Mouse (Mus musculus): ENCODE results near the gene Itgb1bp1.

Gene Itgb1bp1

GRCm38 (mm10) chr12:21286243-21286622 is at the start of gene Itgb1bp1:
Itgb1bp1 (minus strand) TSS chr12:21286284.
- DNase-seq (ENCODE audit: low read depth, low spot score) = peak; percentile 100

DNA sequence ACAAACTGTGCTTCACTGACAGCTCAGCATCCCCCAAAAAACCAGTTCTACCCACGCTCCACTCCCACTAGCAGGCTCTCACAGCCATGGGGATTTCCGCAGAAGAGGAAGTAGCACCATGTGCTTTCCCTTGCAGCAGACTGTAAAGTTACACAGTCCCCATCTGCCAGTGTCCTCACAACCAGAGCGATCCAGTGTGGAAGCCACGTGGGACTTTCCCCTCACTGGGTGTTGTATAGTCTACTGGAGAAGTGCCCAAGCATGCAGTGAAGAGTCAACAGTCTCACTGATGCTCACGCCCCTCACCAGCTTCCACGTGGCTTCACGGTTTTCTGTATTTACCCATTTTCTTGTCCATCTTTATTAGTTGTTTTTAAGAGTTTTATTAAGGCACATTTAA is 49.8 kb upstream of the Itgb1bp1 start:
- DNase-seq (ENCODE audit: low read depth, low spot score) = no peak

- no peak for DNase-seq (ENCODE audit: low read depth, low spot score)
These were observed 47.7 kb upstream of the Itgb1bp1 start for GRCm38 (mm10) chr12:21333766-21334165.

- no peak for DNase-seq (ENCODE audit: low read depth, low spot score)
These were observed 46.9 kb upstream of the Itgb1bp1 start for GRCm38 (mm10) chr12:21333021-21333420.

GRCm38 (mm10) chr12:21331711-21332110 is 45.6 kb upstream of the Itgb1bp1 start:
- DNase-seq (ENCODE audit: low read depth, low spot score) = no peak

DNA sequence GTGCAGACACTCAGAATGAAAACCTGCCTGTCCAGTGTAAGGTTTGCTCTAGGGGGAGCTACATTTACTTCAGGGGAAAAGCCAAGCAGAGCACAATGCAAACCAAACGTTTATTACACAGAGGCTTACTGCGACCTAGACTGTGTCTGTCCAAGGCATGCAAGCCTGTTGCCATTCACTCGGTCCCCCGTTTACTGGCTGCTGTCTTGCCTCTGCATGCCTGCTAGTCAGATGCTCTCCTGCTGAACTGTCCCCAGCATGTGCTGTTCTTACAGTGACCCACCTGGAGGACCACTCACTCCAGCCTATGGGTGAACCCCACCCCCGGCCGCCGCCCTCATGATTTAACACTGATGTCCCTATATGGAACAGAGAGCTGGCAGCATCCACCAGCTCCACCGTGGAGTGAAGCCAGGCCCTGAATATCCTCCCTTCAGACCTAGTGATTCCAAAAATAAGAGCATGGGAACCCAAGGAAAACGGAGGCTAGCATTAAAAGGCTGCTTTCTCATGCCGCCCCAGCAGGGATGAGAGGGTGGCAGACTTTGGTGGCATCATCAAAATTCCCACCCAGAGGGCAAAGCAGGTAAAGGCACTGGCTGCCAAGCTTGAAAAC is 45.0 kb upstream of the Itgb1bp1 start:
- DNase-seq (ENCODE audit: low read depth, low spot score) = no peak

- no peak for DNase-seq (ENCODE audit: low read depth, low spot score)
These were observed 43.7 kb upstream of the Itgb1bp1 start for GRCm38 (mm10) chr12:21329661-21330400.

- no peak for DNase-seq (ENCODE audit: low read depth, low spot score)
These were observed 40.2 kb upstream of the Itgb1bp1 start for GRCm38 (mm10) chr12:21326325-21326724.

GRCm38 (mm10) chr12:21325266-21325665 is 39.2 kb upstream of the Itgb1bp1 start:
- DNase-seq (ENCODE audit: low read depth, low spot score) = no peak

GRCm38 (mm10) chr12:21324101-21324500 is 38.0 kb upstream of the Itgb1bp1 start:
- no peak for DNase-seq (ENCODE audit: low read depth, low spot score)

DNA sequence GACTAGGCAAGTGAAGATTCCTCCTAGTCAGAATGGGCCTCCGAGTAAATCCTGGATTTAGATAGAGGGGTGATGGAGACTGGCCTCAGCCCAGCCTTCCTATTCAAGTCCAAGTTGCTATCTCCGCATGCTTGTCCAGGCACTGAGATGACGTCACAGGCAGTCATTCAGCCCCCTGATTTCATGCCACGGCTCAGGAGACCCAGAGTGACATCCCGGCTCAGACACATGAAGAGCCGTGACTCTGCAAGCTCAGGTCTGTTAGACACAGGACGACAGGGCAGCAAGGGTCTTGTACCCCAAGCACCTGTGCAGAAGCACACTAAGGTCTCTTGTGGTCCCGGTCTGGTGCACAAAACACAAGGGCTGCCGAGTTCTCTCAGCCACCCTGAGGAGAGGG is 36.8 kb upstream of the Itgb1bp1 start:
- DNase-seq (ENCODE audit: low read depth, low spot score) = no peak

- DNase-seq (ENCODE audit: low read depth, low spot score) = no peak
These were observed 36.2 kb upstream of the Itgb1bp1 start for GRCm38 (mm10) chr12:21322296-21322695.

DNA sequence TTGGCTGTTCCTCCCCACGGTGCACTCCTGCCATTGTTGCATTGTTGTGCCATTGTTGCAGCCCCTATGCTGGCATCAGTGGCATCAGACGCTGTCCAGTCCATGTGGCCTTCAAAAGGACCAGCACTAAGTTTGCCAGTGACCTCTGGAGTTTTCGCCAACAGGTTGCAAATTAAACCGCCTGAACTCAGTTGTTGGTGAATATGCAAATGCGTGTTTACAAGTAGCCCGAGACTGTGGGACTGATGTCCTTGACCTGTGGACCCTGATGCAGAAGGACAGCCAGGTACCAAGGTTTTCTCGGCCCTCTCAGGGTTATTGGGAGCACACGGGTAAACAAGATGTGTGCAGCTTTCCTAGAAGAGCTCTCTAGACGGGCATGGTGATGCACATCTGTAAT is 35.1 kb upstream of the Itgb1bp1 start:
- DNase-seq (ENCODE audit: low read depth, low spot score) = no peak

- DNase-seq (ENCODE audit: low read depth, low spot score) = no peak
These were observed 34.2 kb upstream of the Itgb1bp1 start for GRCm38 (mm10) chr12:21320317-21320716.

- peak; percentile 85 for DNase-seq (ENCODE audit: low read depth, low spot score)
These were observed 32.2 kb upstream of the Itgb1bp1 start for GRCm38 (mm10) chr12:21318143-21318895.

DNA sequence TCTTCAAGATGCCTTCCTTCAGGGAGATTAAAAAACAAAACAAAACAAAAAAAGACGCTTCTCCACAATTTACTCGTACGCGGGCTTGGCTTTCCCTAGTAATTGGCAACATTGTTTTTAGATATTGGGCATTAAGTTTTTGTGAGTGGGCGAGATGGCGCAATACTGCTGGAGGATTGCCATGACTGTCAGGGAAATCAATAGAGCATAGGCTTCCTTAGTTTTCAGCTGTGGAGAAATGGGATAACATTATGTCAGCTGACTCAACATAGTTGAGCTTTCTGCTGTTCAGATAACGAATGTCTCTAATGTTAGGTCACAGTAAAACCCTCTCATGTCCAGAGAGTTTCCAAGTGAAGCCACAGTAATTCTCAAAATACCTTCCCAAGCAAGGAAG is 30.8 kb upstream of the Itgb1bp1 start:
- no peak for DNase-seq (ENCODE audit: low read depth, low spot score)

DNA sequence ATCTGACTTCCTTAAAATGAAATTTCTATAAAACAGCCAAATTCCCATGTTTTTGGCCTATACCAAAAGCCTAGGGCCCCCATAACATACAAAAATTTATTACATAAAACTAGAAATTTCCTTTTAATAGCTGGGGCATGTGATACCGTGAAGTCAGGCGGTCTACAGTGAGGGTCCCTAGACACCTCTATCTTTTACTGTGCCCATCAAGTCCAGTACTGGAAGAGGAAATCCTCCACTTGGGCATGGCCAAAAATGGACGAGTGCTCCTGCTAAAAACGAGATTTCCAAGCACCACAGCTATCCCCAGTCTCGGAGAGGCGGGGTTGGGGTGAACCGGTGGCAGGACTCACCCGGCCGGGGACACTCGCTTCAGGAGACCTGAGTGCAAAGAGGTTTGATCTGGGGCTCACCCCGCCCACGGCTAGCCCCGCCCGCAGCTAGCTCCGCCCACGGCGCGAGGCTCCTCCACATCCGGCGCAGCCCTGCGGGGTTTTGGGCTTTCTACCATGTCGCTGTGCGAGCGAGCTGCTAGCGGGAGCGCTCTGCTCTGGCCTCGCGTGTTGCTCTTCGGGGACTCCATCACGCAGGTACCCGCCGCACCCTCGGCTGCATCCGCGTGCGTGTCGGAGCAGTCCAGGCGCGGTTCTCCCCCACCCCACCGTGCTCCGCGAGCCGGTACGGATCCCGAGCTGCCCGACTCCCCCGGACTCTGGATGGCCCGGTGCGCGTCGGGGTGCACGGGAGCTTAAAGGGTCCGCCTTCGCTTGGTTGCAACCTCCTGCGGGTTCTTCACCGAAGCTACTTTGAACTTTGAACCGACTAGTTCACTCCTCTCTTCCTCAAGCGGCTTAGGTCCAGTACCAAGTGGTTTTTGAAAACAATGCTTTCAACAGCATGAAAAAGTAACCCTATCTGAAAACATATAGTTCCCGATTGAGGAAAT is 30.1 kb upstream of the Itgb1bp1 start, which contains the start of gene Iah1:
TSS of gene Iah1 (plus strand) at position 467 of the 946 bp plus-strand sequence.
- DNase-seq (ENCODE audit: low read depth, low spot score) = peak; percentile 92

GRCm38 (mm10) chr12:21312201-21312600 is 26.1 kb upstream of the Itgb1bp1 start:
- DNase-seq (ENCODE audit: low read depth, low spot score) = no peak

- DNase-seq (ENCODE audit: low read depth, low spot score) = no peak
These were observed 20.6 kb upstream of the Itgb1bp1 start for GRCm38 (mm10) chr12:21306721-21307120.

GRCm38 (mm10) chr12:21305741-21306140 is 19.7 kb upstream of the Itgb1bp1 start:
- no peak for DNase-seq (ENCODE audit: low read depth, low spot score)

- DNase-seq (ENCODE audit: low read depth, low spot score) = no peak
These were observed 16.3 kb upstream of the Itgb1bp1 start for GRCm38 (mm10) chr12:21302361-21302783.

All from ZHBTc4 (cell line).